Mouse (Mus musculus): Measurements from ENCODE around the gene Olfr857. TPM values are rescaled to one million over a fixed set of nuclear protein-coding genes. Genes with fewer than 3 reads are reported as not detected.

Gene Olfr857
- polyA plus RNA-seq (2017; shearing (Covaris generic)): not detected

DNA sequence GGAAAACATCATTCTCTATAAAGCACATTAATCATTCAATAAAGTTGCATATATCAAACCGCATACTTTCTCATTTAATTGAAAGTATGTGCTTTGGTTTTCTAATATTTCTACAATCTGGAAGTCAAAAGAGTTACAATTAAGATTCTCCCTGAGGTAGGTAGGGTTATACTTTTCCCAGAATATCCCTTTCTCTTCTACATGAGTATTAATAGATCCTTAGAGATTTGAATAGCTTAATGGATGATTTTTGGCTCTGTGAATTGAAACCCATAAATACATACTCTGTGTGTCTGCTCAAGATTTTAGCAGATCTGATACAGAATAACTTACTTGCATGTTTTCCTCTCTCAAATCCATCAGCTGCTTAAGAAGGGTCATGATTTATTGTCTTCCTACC lies at the start of gene Olfr857:
TSS of gene Olfr857 (plus strand) at position 301 of the 400 bp plus-strand sequence.

Other genes with a start within 250 kb of the Olfr857 start
- not detected for gene Olfr850, start 231.2 kb upstream of the Olfr857 start, polyA plus RNA-seq (2017; shearing (Covaris generic))
- gene Olfr851, start 216.1 kb upstream of the Olfr857 start, polyA plus RNA-seq (2017; shearing (Covaris generic)): not detected
- not detected for gene Olfr853, start 168.4 kb upstream of the Olfr857 start, polyA plus RNA-seq (2017; shearing (Covaris generic))
- gene Olfr854, start 142.1 kb upstream of the Olfr857 start, polyA plus RNA-seq (2017; shearing (Covaris generic)): not detected
- under 1 TPM in 1 of 2 experiments, not detected in 1; 0.16 TPM for gene Olfr855, start 126.8 kb upstream of the Olfr857 start, polyA plus RNA-seq (2017; shearing (Covaris generic))
- gene Zfp317, start 87.3 kb upstream of the Olfr857 start, polyA plus RNA-seq (2017; shearing (Covaris generic)): 10 to 100 TPM; 20.2 to 24.5 TPM
- gene Olfr58, start 70.8 kb downstream of the Olfr857 start, polyA plus RNA-seq (2017; shearing (Covaris generic)): not detected
- not detected for gene Olfr859, start 95.5 kb downstream of the Olfr857 start, polyA plus RNA-seq (2017; shearing (Covaris generic))
- gene Olfr860, start 140.3 kb downstream of the Olfr857 start, polyA plus RNA-seq (2017; shearing (Covaris generic)): not detected
- gene Olfr862, start 178.6 kb downstream of the Olfr857 start, polyA plus RNA-seq (2017; shearing (Covaris generic)): under 1 TPM in 1 of 2 experiments, not detected in 1; 0.60 TPM
- 1 to 10 TPM in 1 of 2 experiments, under 1 TPM in 1; 0.87 to 1.2 TPM for gene Olfr77, start 207.4 kb downstream of the Olfr857 start, polyA plus RNA-seq (2017; shearing (Covaris generic))

Data from activated CD4-positive, CD25-positive, alpha-beta regulatory T cell (primary cell).